In genomic region chr9:52091752-52092151, GRCm38 (mm10) we compare ENCODE assay signal across 28 mouse cellular contexts. TPM values are rescaled to one million over a fixed set of nuclear protein-coding genes. Genes with fewer than 3 reads are reported as not detected.
DNase-seq lines count a peak whose midpoint lies in the region; ATAC-seq lines count a peak whose summit lies in the region.
"Had no signal": no experiment of that assay in that cellular context is flagged by ENCODE, and none has a peak within 500 bp of the region (broad histone marks: within the 10 kb centered on the region; RNA-seq: fewer than 3 reads in every experiment).

No protein-coding gene starts in this region.

- ATAC-seq in heart, embryonic 16.5 days (replicated peaks; ENCODE audit: extremely low read depth, insufficient read depth, low FRiP score), result no peak
- ATAC-seq: forebrain, embryonic 14.5 days; hindbrain, postnatal 0 days; intestine, embryonic 16.5 days had no signal

- H3K27me3 ChIP-seq in heart, embryonic 16.5 days (ENCODE audit: control insufficient read depth, insufficient read depth, low read length), result no peaks in the 10 kb centered on the region
- no peaks in the 10 kb centered on the region for H3K27me3 ChIP-seq in forebrain, embryonic 10.5 days (ENCODE audit: poor library complexity, severe bottlenecking)
- H3K27me3 ChIP-seq: embryonic facial prominence, embryonic 12.5 days; limb, embryonic 12.5 days; liver, embryonic 15.5 days; midbrain, embryonic 12.5 days; neural tube, embryonic 15.5 days; stomach, embryonic 15.5 days had no signal

- H3K9me3 ChIP-seq in heart, embryonic 16.5 days (replicated peaks; ENCODE audit: control insufficient read depth, low read length), result no peaks in the 10 kb centered on the region
- no peaks in the 10 kb centered on the region for H3K9me3 ChIP-seq in forebrain, embryonic 10.5 days
- H3K9me3 ChIP-seq: embryonic facial prominence, embryonic 12.5 days; limb, embryonic 12.5 days; liver, embryonic 15.5 days; midbrain, embryonic 12.5 days; neural tube, embryonic 15.5 days; stomach, embryonic 15.5 days had no signal

- H3K4me2 ChIP-seq in heart, embryonic 16.5 days (ENCODE audit: low read depth, low read length), result no peak overlapping the region
- H3K4me2 ChIP-seq: embryonic facial prominence, embryonic 12.5 days; limb, embryonic 12.5 days; liver, embryonic 15.5 days; midbrain, embryonic 12.5 days; neural tube, embryonic 15.5 days; stomach, embryonic 15.5 days had no signal

- WGBS in heart, embryonic 16.5 days, result 83% methylated on average over 9 of the region's 9 CpGs
- 90% methylated on average over 9 of the region's 9 CpGs for WGBS in forebrain, embryonic 10.5 days

- intact Hi-C loops in heart, postnatal 25 days (cut with DNase I), result no loop called here

- no peak for DNase-seq in heart, postnatal 25 days (ENCODE audit: low spot score)
- DNase-seq in 416B (ENCODE audit: low read depth) (peak; percentile 55), adipocyte (ENCODE audit: low spot score) (peak; percentile 49)
- peak; percentile 79 to 84 for DNase-seq in adrenal gland, postnatal 36 days
- no peak for DNase-seq in forebrain, embryonic 10.5 days (ENCODE audit: extremely low spot score, low spot score)
- no peak for DNase-seq in cerebellum, postnatal 25 days
- DNase-seq in gastrocnemius, postnatal 10 days, result no peak
- DNase-seq: cerebellum, adult 18-20 months; cerebellum, postnatal 14 days; gastrocnemius, postnatal 14 days; kidney, adult 9 months; kidney, postnatal 25 days; layer of hippocampus, postnatal 36 days; lung, postnatal 14 days; right cerebral cortex, adult 18-20 months; right cerebral cortex, postnatal 4 days; thymus, postnatal 25 days had no signal

- no peak overlapping the region for H3K27ac ChIP-seq in heart, embryonic 16.5 days (ENCODE audit: low read length)
- H3K27ac ChIP-seq in forebrain, embryonic 10.5 days, result no peak overlapping the region
- H3K27ac ChIP-seq: embryonic facial prominence, embryonic 12.5 days; hindbrain, postnatal 0 days; layer of hippocampus, adult 2 months; limb, embryonic 12.5 days; liver, embryonic 15.5 days; midbrain, embryonic 12.5 days; neural tube, embryonic 15.5 days; stomach, embryonic 15.5 days had no signal

- peak overlapping the region; percentile 41; the same call in 1 of the 2 replicates for H3K9ac ChIP-seq in heart, embryonic 16.5 days (ENCODE audit: low read length)
- H3K9ac ChIP-seq: embryonic facial prominence, embryonic 12.5 days; limb, embryonic 12.5 days; liver, embryonic 15.5 days; midbrain, embryonic 12.5 days; neural tube, embryonic 15.5 days; stomach, embryonic 15.5 days had no signal

- peaks cover 21% of the 10 kb centered on the region for H3K4me1 ChIP-seq in heart, embryonic 16.5 days (ENCODE audit: control insufficient read depth, insufficient read depth, low read length)
- H3K4me1 ChIP-seq in forebrain, embryonic 10.5 days, result peaks cover 3% of the 10 kb centered on the region
- H3K4me1 ChIP-seq: embryonic facial prominence, embryonic 12.5 days; limb, embryonic 12.5 days; liver, embryonic 15.5 days; midbrain, embryonic 12.5 days; neural tube, embryonic 15.5 days; stomach, embryonic 15.5 days had no signal

- peaks cover 23% of the 10 kb centered on the region for H3K36me3 ChIP-seq in heart, embryonic 16.5 days (ENCODE audit: control insufficient read depth, insufficient read depth)
- H3K36me3 ChIP-seq in forebrain, embryonic 10.5 days (replicated peaks), result peaks cover 55% of the 10 kb centered on the region

- no peak overlapping the region for H3K4me3 ChIP-seq in heart, embryonic 16.5 days (ENCODE audit: low read length)
- no peak overlapping the region for H3K4me3 ChIP-seq in forebrain, embryonic 10.5 days
- H3K4me3 ChIP-seq: embryonic facial prominence, embryonic 12.5 days; layer of hippocampus, adult 2 months; limb, embryonic 12.5 days; liver, embryonic 15.5 days; midbrain, embryonic 12.5 days; neural tube, embryonic 15.5 days; stomach, embryonic 15.5 days had no signal

RNA-seq across cellular contexts. Expression of gene Rdx, which starts 44.8 kb away (rescaled TPM):
- polyA plus RNA-seq in heart, embryonic 16.5 days (2015; fragmentation: Nextera tagmentation; extraction: Ambion mirVana), result 86.2 and 97.5 TPM in 2 replicates
- 10 to 100 TPM; 91.6 to 92.5 TPM for total RNA-seq in heart, postnatal 25 days (2021)
- total RNA-seq in adrenal gland, postnatal 36 days (2021), result 100 to 1,000 TPM; 120 to 138 TPM
- polyA plus RNA-seq in forebrain, embryonic 10.5 days (2016; fragmentation: Nextera tagmentation; extraction: Ambion mirVana), result 145 and 156 TPM in 2 replicates
- 100 to 1,000 TPM; 119 to 122 TPM for total RNA-seq in gastrocnemius, postnatal 10 days (2021)

Comparison
In these comparisons a context has a peak if more than half of its experiments do, and no peak if none do; other contexts are left out.
1. DNase-seq: peak in 416B (single experiment), adipocyte (single experiment) and adrenal gland, postnatal 36 days (2 of 2); none in heart, postnatal 25 days (single experiment), forebrain, embryonic 10.5 days (single experiment), cerebellum, postnatal 25 days (0 of 2) and gastrocnemius, postnatal 10 days (single experiment).